Mouse (Mus musculus): ENCODE data around the gene Zc3h18.

Zc3h18 gene

GRCm38 (mm10) chr8:122347811-122348552 lies 28.4 kb upstream of the Zc3h18 start:
- DNase-seq: no peak

GRCm38 (mm10) chr8:122349357-122350297 lies 26.8 kb upstream of the Zc3h18 start:
- no peak for DNase-seq

- DNase-seq: no peak
These were observed 25.9 kb upstream of the Zc3h18 start for GRCm38 (mm10) chr8:122350309-122351089.

- no peak for DNase-seq
These were observed 22.3 kb upstream of the Zc3h18 start for GRCm38 (mm10) chr8:122354157-122354556.

- no peak for DNase-seq
These were observed 20.5 kb upstream of the Zc3h18 start for GRCm38 (mm10) chr8:122355642-122356606.

GRCm38 (mm10) chr8:122357202-122357601 lies 19.2 kb upstream of the Zc3h18 start:
- no peak for DNase-seq

- DNase-seq: no peak
These were observed 18.8 kb upstream of the Zc3h18 start for GRCm38 (mm10) chr8:122357641-122358040.

GRCm38 (mm10) chr8:122359111-122359775 lies 17.2 kb upstream of the Zc3h18 start:
- no peak for DNase-seq

GRCm38 (mm10) chr8:122360696-122361416 lies 15.6 kb upstream of the Zc3h18 start, which contains the start of gene Trhr2:
Gene Trhr2 (minus strand): TSS chr8:122360746.
- no peak for DNase-seq

GRCm38 (mm10) chr8:122362271-122362670 lies 14.1 kb upstream of the Zc3h18 start:
- DNase-seq: no peak

GRCm38 (mm10) chr8:122362967-122363366 lies 13.4 kb upstream of the Zc3h18 start:
- no peak for DNase-seq

- no peak for DNase-seq
These were observed 7.9 kb upstream of the Zc3h18 start for GRCm38 (mm10) chr8:122368494-122368893.

GRCm38 (mm10) chr8:122369665-122370064 lies 6.7 kb upstream of the Zc3h18 start:
- DNase-seq: peak; percentile 90

GRCm38 (mm10) chr8:122371706-122372105 lies 4.7 kb upstream of the Zc3h18 start:
- DNase-seq: no peak

GRCm38 (mm10) chr8:122375320-122375719 lies 1.1 kb upstream of the Zc3h18 start:
- no peak for DNase-seq

- no peak for DNase-seq
These were observed 551 bp upstream of the Zc3h18 start for GRCm38 (mm10) chr8:122375751-122376364.

- no peak for DNase-seq
These were observed 6.6 kb downstream of the Zc3h18 start for GRCm38 (mm10) chr8:122383039-122383438.

GRCm38 (mm10) chr8:122389357-122389756 lies 12.9 kb downstream of the Zc3h18 start:
- no peak for DNase-seq

GRCm38 (mm10) chr8:122390758-122391157 lies 14.3 kb downstream of the Zc3h18 start:
- DNase-seq: no peak

GRCm38 (mm10) chr8:122393717-122394116 lies 17.3 kb downstream of the Zc3h18 start:
- DNase-seq: no peak
